Mouse (Mus musculus): ENCODE results near the gene Sephs1. TPM values are rescaled to one million over a fixed set of nuclear protein-coding genes. Genes with fewer than 3 reads are reported as not detected.

The Sephs1 gene
- polyA plus RNA-seq, 1 experiment from 2014 or later = 147 TPM

DNA sequence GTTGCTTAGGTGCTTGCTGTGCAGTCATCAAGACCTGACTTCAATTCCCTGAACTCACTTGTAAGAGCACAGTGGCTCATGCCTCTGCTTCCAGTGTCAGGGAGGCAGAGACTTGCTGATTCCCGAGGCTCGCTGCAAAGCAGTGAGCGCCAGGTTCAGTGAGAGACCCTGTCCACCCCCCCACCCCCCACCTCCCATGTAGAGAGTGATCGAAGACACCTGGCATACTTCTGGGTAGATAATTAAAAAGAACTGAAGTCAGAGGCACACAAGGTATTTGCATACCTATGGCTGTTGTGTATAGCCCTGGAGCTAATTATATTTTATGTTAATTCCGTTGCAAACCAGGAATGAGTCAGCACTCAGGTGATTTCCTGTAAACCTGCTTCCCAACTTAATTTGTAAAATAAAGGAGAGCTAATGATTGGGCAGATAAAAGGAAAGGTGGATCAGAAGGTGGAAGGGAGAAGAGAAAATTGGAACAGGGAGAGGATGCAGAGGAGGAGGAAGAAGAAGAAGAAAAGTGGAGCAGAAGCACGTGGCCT, 72.9 kb downstream of the Sephs1 start:
- 0 out of 2 replicates have a peak, but pooled peaks cover 2% of the 10 kb centered on the region for H3K4me1 ChIP-seq
- no peaks in the 10 kb centered on the region for H3K9me3 ChIP-seq (replicated peaks)
- H3K4me3 ChIP-seq = no peak overlapping the region
- H3K27ac ChIP-seq = no peak overlapping the region
- no peak for DNase-seq (ENCODE audit: low spot score)
- H3K36me3 ChIP-seq = no peaks in the 10 kb centered on the region
- no peaks in the 10 kb centered on the region for H3K27me3 ChIP-seq (ENCODE audit: low read depth, poor library complexity, severe bottlenecking)
- 89% methylated on average over 6 of the region's 6 CpGs for WGBS

GRCm38 (mm10) chr2:4958039-4958438, 76.7 kb downstream of the Sephs1 start:
- H3K27ac ChIP-seq = peak overlapping the region; percentile 64; the same call in 1 of the 2 replicates
- no peak overlapping the region for H3K4me3 ChIP-seq
- H3K36me3 ChIP-seq = no peaks in the 10 kb centered on the region
- H3K9me3 ChIP-seq (replicated peaks) = no peaks in the 10 kb centered on the region
- 0 out of 2 replicates have a peak, but pooled peaks cover 2% of the 10 kb centered on the region for H3K4me1 ChIP-seq
- DNase-seq (ENCODE audit: low spot score) = no peak
- H3K27me3 ChIP-seq (ENCODE audit: low read depth, poor library complexity, severe bottlenecking) = no peaks in the 10 kb centered on the region
- WGBS = 91% methylated on average over 12 of the region's 12 CpGs

Other genes starting within 250 kb of the Sephs1 start
- 37.5 and 42.1 TPM in 2 replicates for gene Prpf18, start 229.5 kb upstream of the Sephs1 start, polyA plus RNA-seq (2016; fragmentation: Nextera tagmentation; extraction: Ambion mirVana)
- gene Bend7, start 163.7 kb upstream of the Sephs1 start, polyA plus RNA-seq (2016; fragmentation: Nextera tagmentation; extraction: Ambion mirVana) = 1.0 and 1.3 TPM in 2 replicates
- gene Phyh, start 37.5 kb downstream of the Sephs1 start, polyA plus RNA-seq (2016; fragmentation: Nextera tagmentation; extraction: Ambion mirVana) = 23.9 and 36.9 TPM in 2 replicates
- not detected in 2 replicates for gene Ucma, start 94.6 kb downstream of the Sephs1 start, polyA plus RNA-seq (2016; fragmentation: Nextera tagmentation; extraction: Ambion mirVana)
- gene Mcm10, start 131.2 kb downstream of the Sephs1 start, polyA plus RNA-seq (2016; fragmentation: Nextera tagmentation; extraction: Ambion mirVana) = 78.2 and 92.8 TPM in 2 replicates
- 7.1 and 7.8 TPM in 2 replicates for gene Optn, start 182.5 kb downstream of the Sephs1 start, polyA plus RNA-seq (2016; fragmentation: Nextera tagmentation; extraction: Ambion mirVana)

All from limb, embryonic 10.5 days (tissue).